Mouse (Mus musculus): ENCODE measurements at regions not wholly inside any gene's neighbourhood (a gene's known extent, or its start where the extent isn't known, plus 50 kb on each side); places are given as distances from the start of the nearest gene placed in this dataset.

DNA sequence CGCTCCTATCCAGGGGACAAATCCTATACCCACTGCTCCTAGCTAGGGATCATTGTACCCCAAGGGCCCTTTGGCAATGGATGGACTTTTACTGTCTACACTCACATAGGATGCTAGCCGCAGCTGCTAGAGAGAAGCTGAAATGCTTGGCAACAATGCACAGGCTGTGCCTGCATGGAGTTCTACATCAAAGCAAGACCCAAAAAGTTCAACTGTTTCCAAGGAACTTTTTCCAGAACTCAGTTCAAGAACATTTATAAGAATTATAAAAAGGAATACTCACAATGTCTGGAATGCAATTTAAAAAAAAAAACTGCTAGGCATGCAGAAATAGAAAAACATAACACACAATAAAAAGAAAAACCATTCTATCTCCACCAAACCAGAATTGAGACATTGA, 202.0 kb downstream of the Rap2a start:
- no peak overlapping the region for H3K4me2 ChIP-seq (ENCODE audit: low read depth, low read length)
- no peak overlapping the region for H3K27ac ChIP-seq (ENCODE audit: low read depth, low read length)
- WGBS: 91% methylated on average over 2 of the region's 2 CpGs
- H3K9me3 ChIP-seq (ENCODE audit: control insufficient read depth, low read length): no peaks in the 10 kb centered on the region
- no peaks in the 10 kb centered on the region for H3K4me1 ChIP-seq (ENCODE audit: control insufficient read depth, insufficient read depth, low read length)
- H3K27me3 ChIP-seq (ENCODE audit: control insufficient read depth, insufficient read depth, low read length): no peaks in the 10 kb centered on the region
- no peak overlapping the region for H3K4me3 ChIP-seq (ENCODE audit: low read depth, low read length)
- H3K36me3 ChIP-seq (ENCODE audit: control insufficient read depth, insufficient read depth, low read length): no peaks in the 10 kb centered on the region
- H3K9ac ChIP-seq (replicated peaks; ENCODE audit: low read depth, low read length): no peak overlapping the region
- no peak for ATAC-seq (ENCODE audit: low read depth)

DNA sequence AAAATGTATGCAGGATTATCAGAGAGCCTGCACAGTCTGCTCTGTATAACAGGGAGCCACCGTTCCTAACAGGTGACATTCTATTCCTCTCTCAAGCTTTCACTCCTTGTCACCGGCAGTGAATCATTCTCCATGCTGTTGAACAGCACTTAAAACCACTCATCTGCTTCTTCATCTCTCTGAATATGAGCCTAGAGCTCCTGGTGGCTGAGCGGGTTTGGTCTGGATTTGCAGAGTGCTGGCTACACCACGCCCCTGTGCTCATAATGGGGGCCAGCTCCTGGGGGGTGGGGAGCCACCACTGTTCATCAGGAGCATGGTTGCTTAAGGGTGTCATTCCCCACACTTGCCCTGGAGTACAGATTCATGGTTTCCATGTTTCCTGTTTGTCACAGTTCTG, 207.0 kb downstream of the Rap2a start:
- WGBS: 78% methylated on average over 4 of the region's 4 CpGs
- H3K4me1 ChIP-seq (ENCODE audit: control insufficient read depth, insufficient read depth, low read length): no peaks in the 10 kb centered on the region
- no peaks in the 10 kb centered on the region for H3K27me3 ChIP-seq (ENCODE audit: control insufficient read depth, insufficient read depth, low read length)
- H3K4me3 ChIP-seq (ENCODE audit: low read depth, low read length): no peak overlapping the region
- no peak overlapping the region for H3K9ac ChIP-seq (replicated peaks; ENCODE audit: low read depth, low read length)
- no peak overlapping the region for H3K27ac ChIP-seq (ENCODE audit: low read depth, low read length)
- no peaks in the 10 kb centered on the region for H3K36me3 ChIP-seq (ENCODE audit: control insufficient read depth, insufficient read depth, low read length)
- no peak overlapping the region for H3K4me2 ChIP-seq (ENCODE audit: low read depth, low read length)
- H3K9me3 ChIP-seq (ENCODE audit: control insufficient read depth, low read length): no peaks in the 10 kb centered on the region
- ATAC-seq (ENCODE audit: low read depth): peak; percentile 41; the same call in 1 of the 2 replicates

DNA sequence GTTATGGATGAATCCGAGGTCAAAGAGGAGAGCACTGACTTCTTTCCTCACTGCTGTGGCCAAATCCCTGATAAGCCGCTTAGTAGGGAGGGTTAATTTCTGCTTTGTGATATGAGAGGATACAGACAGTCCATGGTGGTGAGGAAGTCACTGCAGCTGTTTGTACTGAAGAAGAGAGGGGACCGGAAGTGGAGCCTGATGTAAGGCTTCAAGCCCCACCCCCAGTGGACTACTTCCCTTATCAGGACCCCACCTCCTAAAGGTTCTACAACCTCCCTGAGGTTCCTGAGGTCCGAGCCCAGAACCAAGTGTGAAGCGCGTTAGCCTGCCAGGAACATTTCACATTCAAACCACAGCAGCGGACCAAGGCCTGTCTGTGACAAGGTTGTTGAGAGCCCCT, 207.6 kb downstream of the Rap2a start:
- 90% methylated on average over 7 of the region's 7 CpGs for WGBS
- Histone ChIP-seq H3K27me3 (ENCODE audit: control insufficient read depth, insufficient read depth, low read length) (no peaks in the 10 kb centered on the region), H3K9me3 (ENCODE audit: control insufficient read depth, low read length) (no peaks in the 10 kb centered on the region), H3K4me2 (ENCODE audit: low read depth, low read length) (no peak overlapping the region), H3K27ac (ENCODE audit: low read depth, low read length) (peak overlapping the region; percentile 22; the same call in 1 of the 2 replicates), H3K9ac (replicated peaks; ENCODE audit: low read depth, low read length) (no peak overlapping the region), H3K4me1 (ENCODE audit: control insufficient read depth, insufficient read depth, low read length) (no peaks in the 10 kb centered on the region), H3K36me3 (ENCODE audit: control insufficient read depth, insufficient read depth, low read length) (no peaks in the 10 kb centered on the region), H3K4me3 (ENCODE audit: low read depth, low read length) (no peak overlapping the region)
- no peak for ATAC-seq (ENCODE audit: low read depth)

DNA sequence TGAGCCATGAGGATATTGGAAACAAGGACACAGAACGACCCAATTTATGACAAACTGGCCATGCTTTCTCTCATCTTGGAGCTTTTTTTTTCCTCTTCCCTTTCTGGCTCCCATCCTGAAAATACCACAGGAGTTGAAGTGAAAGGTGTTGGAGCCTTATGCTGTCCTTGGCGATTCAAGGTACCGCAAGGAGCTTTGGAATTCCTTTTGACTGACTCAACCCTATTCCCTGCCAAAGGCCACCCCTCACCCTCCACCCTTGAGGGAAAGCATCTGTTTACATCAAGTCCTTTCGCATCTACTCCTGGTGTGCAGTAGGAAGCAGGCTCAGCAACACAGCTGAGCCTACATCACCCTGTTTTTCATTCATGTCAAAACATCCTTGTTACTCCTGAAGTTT, 208.5 kb downstream of the Rap2a start:
- Histone ChIP-seq H3K4me2 (ENCODE audit: low read depth, low read length) (no peak overlapping the region), H3K27me3 (ENCODE audit: control insufficient read depth, insufficient read depth, low read length) (no peaks in the 10 kb centered on the region), H3K4me3 (ENCODE audit: low read depth, low read length) (no peak overlapping the region), H3K27ac (ENCODE audit: low read depth, low read length) (no peak overlapping the region), H3K4me1 (ENCODE audit: control insufficient read depth, insufficient read depth, low read length) (no peaks in the 10 kb centered on the region), H3K9me3 (ENCODE audit: control insufficient read depth, low read length) (no peaks in the 10 kb centered on the region), H3K36me3 (ENCODE audit: control insufficient read depth, insufficient read depth, low read length) (no peaks in the 10 kb centered on the region), H3K9ac (replicated peaks; ENCODE audit: low read depth, low read length) (no peak overlapping the region)
- 83% methylated on average over 4 of the region's 4 CpGs for WGBS
- ATAC-seq (ENCODE audit: low read depth): no peak

DNA sequence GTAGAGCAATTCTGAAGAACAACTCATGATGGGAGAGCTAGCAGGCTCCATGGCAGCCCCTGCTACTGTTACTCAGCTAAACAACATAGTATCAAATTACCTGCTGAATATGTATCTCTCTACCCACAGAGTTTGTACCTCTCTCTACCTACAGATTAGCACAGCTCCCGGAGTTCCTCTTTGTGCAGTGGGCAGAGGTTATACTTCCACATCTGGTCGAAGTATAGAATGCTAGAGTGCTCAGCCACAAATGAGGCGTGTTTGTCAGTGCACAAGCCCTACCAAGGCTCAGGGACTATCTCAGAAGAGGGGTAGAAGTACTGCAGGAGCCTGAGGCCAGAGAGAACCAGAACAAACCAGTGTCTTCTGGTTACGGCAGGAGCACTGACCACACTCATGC, 211.6 kb upstream of the Ipo5 start:
- no peaks in the 10 kb centered on the region for H3K36me3 ChIP-seq (ENCODE audit: control insufficient read depth, insufficient read depth, low read length)
- H3K4me1 ChIP-seq (ENCODE audit: control insufficient read depth, insufficient read depth, low read length): no peaks in the 10 kb centered on the region
- H3K9ac ChIP-seq (replicated peaks; ENCODE audit: low read depth, low read length): no peak overlapping the region
- no peaks in the 10 kb centered on the region for H3K27me3 ChIP-seq (ENCODE audit: control insufficient read depth, insufficient read depth, low read length)
- 82% methylated on average over 4 of the region's 4 CpGs for WGBS
- ATAC-seq (ENCODE audit: low read depth): no peak
- H3K27ac ChIP-seq (ENCODE audit: low read depth, low read length): no peak overlapping the region
- H3K4me2 ChIP-seq (ENCODE audit: low read depth, low read length): no peak overlapping the region
- no peaks in the 10 kb centered on the region for H3K9me3 ChIP-seq (ENCODE audit: control insufficient read depth, low read length)
- H3K4me3 ChIP-seq (ENCODE audit: low read depth, low read length): no peak overlapping the region

DNA sequence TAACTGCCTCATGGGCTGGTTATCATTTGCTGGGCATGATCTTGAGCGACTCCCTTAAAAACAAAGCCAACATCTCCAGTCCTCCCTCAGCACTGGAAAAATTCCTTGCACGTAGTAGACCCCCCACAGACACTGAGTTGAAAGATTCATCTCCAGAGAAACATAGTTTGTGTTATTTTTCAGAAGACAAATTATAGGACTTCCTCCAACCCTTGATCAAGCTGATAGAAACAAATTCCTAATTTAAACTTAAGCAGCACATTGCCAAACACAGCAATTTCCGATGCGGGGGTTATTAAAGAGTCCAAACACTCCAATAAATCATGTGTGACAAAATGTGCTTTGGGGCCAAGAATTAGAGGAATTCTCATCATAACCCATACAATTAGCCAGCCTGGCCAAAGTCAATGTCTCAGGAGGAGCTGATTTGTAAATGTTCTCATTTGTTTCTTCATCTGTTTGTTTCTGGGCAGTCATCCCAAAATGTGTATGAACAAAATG, 205.7 kb upstream of the Ipo5 start:
- 82% methylated on average over 4 of the region's 4 CpGs for WGBS

DNA sequence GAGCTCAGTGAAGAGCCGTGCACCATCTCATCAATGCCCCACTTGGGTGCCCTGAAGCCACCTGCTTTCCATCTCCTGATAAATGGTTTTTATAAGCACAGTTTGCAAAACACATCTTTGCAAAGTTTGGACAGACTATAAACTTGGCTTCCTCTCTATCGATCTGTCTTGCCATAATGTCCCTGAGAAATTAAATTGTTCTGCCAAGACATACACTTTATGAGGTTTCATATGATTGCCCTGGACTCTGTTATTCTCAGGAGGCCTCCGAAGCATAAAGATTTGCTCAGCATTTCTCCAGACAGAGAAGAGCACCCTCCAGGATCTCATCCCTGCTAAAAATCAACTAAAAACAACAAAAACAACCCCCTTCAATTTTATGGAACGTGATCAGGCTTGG, 200.2 kb upstream of the Ipo5 start:
- Histone ChIP-seq H3K4me3 (ENCODE audit: low read depth, low read length) (no peak overlapping the region), H3K27ac (ENCODE audit: low read depth, low read length) (no peak overlapping the region), H3K9me3 (ENCODE audit: control insufficient read depth, low read length) (no peaks in the 10 kb centered on the region), H3K4me2 (ENCODE audit: low read depth, low read length) (no peak overlapping the region), H3K27me3 (ENCODE audit: control insufficient read depth, insufficient read depth, low read length) (no peaks in the 10 kb centered on the region), H3K9ac (replicated peaks; ENCODE audit: low read depth, low read length) (no peak overlapping the region), H3K4me1 (ENCODE audit: control insufficient read depth, insufficient read depth, low read length) (no peaks in the 10 kb centered on the region), H3K36me3 (ENCODE audit: control insufficient read depth, insufficient read depth, low read length) (no peaks in the 10 kb centered on the region)
- ATAC-seq (ENCODE audit: low read depth): no peak
- 84% methylated on average over 4 of the region's 4 CpGs for WGBS

More for the DNA sequence above, 205.7 kb upstream of the Ipo5 start:
- Histone ChIP-seq H3K4me3 (ENCODE audit: low read depth, low read length) (no peak overlapping the region), H3K27ac (ENCODE audit: low read depth, low read length) (no peak overlapping the region), H3K27me3 (ENCODE audit: control insufficient read depth, insufficient read depth, low read length) (no peaks in the 10 kb centered on the region), H3K4me1 (ENCODE audit: control insufficient read depth, insufficient read depth, low read length) (no peaks in the 10 kb centered on the region), H3K9me3 (ENCODE audit: control insufficient read depth, low read length) (no peaks in the 10 kb centered on the region), H3K36me3 (ENCODE audit: control insufficient read depth, insufficient read depth, low read length) (no peaks in the 10 kb centered on the region), H3K4me2 (ENCODE audit: low read depth, low read length) (no peak overlapping the region), H3K9ac (replicated peaks; ENCODE audit: low read depth, low read length) (no peak overlapping the region)
- ATAC-seq (ENCODE audit: low read depth): no peak

DNA sequence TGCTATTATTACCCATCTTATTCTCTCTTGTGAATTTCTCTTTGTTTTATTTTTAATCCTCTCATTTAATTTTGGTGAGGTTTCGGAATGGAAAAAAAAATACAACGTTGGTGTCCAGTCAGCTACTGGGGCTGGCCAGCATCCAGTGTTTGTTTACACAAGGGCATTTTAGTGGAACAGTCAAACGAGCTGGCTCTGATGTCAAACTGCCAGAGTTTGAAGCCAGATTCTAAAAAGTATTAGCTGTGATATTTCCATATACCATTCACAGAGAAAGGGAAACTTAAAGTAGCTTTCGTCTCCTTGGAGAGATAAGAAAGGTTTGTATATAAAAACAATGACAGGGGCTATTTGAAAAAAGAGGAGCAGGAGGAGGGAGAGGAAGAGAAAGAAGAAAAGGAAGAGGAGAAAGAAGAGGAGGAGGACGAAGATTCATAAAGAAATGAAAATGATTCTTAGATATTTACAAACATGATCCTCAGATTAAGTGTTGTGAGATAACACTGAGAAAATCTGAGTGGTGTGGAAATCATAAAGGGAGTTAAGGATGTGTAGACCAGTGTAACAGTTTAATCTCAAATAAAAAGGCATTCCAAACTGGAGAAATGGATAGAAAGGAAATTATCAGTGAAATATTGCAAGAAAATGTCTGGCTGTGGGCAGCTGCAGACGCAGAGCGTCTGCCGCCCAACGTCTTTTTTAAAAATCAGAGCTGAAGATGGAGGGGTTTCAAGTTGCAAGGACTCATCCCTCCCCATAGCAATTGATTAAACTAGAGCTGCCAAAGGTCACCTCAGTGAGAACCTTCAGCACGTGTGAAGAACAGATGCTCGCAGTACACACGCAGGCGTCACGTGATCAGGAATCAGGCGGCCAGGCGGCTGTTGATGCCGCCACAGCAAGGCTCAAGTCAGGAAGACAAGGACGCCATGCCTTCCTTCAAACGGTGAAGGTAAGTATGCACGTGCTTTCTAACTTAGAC, 190.3 kb upstream of the Ipo5 start:
- Histone ChIP-seq H3K9me3 (ENCODE audit: control insufficient read depth, low read length) (no peaks in the 10 kb centered on the region), H3K4me2 (ENCODE audit: low read depth, low read length) (no peak overlapping the region), H3K4me1 (ENCODE audit: control insufficient read depth, insufficient read depth, low read length) (no peaks in the 10 kb centered on the region), H3K9ac (replicated peaks; ENCODE audit: low read depth, low read length) (no peak overlapping the region), H3K36me3 (ENCODE audit: control insufficient read depth, insufficient read depth, low read length) (no peaks in the 10 kb centered on the region), H3K27ac (ENCODE audit: low read depth, low read length) (no peak overlapping the region), H3K27me3 (ENCODE audit: control insufficient read depth, insufficient read depth, low read length) (no peaks in the 10 kb centered on the region), H3K4me3 (ENCODE audit: low read depth, low read length) (no peak overlapping the region)
- no peak for ATAC-seq (ENCODE audit: low read depth)
- WGBS: 81% methylated on average over 20 of the region's 20 CpGs

DNA sequence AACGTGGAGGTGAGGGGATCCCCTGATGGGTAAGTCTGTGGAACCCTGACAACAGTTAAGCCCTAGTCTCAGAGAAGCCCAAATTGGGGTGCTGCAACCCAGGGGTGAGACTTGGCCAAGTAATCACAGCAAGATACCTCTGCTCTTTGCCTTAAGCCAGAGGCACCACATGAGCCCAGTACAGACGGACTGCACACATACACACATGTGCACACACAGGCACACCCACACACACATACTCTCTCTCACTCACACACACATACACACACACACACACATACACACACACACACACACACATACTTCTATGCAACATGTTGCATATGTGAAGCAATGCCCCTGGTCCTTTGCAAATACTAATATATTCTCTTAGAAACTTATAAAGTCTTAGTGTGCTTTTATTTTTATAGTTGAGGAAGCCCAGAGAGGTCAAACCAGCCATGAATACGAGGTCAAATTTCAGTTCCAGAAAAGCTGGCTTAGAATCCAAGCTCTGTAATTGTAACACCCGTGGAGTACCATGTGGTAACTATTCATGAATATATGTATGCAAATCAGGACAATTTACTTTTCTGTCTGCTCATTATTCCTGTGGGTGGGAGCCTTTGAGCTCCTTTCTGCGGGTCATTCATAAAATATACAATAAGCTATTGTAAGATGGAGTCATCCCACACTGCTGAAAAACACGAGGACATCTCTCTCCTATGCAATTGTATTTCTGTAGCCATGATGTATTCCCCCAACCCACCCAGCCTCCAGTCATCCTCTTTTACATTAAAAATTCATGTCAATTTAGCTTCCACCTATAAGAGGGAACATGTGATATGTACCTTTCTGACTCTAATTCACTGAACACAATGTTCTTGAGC, 189.2 kb upstream of the Ipo5 start:
- Histone ChIP-seq H3K4me2 (ENCODE audit: low read depth, low read length) (no peak overlapping the region), H3K4me1 (ENCODE audit: control insufficient read depth, insufficient read depth, low read length) (no peaks in the 10 kb centered on the region), H3K4me3 (ENCODE audit: low read depth, low read length) (no peak overlapping the region), H3K36me3 (ENCODE audit: control insufficient read depth, insufficient read depth, low read length) (no peaks in the 10 kb centered on the region), H3K27me3 (ENCODE audit: control insufficient read depth, insufficient read depth, low read length) (no peaks in the 10 kb centered on the region), H3K9ac (replicated peaks; ENCODE audit: low read depth, low read length) (no peak overlapping the region), H3K27ac (ENCODE audit: low read depth, low read length) (no peak overlapping the region), H3K9me3 (ENCODE audit: control insufficient read depth, low read length) (no peaks in the 10 kb centered on the region)
- no peak for ATAC-seq (ENCODE audit: low read depth)
- WGBS: 44% methylated on average over 6 of the region's 6 CpGs

Measured in neural tube, embryonic 14.5 days (tissue).